Mouse (Mus musculus) ES-E14 (cell line): Measurements from ENCODE around the gene Zfp367.

Experiments used
- CHD2 ChIP-seq: IDR thresholded peaks from 2 replicates; pipeline ENCODE4 v1.6.1; 2014; ENCODE audit warnings: mild to moderate bottlenecking, low read depth, low read length, inconsistent platforms
- HCFC1 ChIP-seq: IDR thresholded peaks from 2 replicates; pipeline ENCODE4 v1.6.1; 2012; ENCODE audit warnings: low read length, inconsistent platforms, borderline replicate concordance; ENCODE audit not compliant: insufficient read depth
- MAFK ChIP-seq: IDR thresholded peaks from 2 replicates; pipeline ENCODE4 v1.6.1; 2014; ENCODE audit warnings: mild to moderate bottlenecking, low read depth, low read length, inconsistent platforms; ENCODE audit not compliant: insufficient read depth
- ZC3H11A ChIP-seq: IDR thresholded peaks from 2 replicates; pipeline ENCODE4 v1.6.1; 2012; ENCODE audit warnings: low read depth, mild to moderate bottlenecking, inconsistent platforms, low read length, borderline replicate concordance
- ZNF384 ChIP-seq: IDR thresholded peaks from 2 replicates; pipeline ENCODE4 v1.6.1; 2012; ENCODE audit warnings: low read depth, low read length, inconsistent platforms

DNA sequence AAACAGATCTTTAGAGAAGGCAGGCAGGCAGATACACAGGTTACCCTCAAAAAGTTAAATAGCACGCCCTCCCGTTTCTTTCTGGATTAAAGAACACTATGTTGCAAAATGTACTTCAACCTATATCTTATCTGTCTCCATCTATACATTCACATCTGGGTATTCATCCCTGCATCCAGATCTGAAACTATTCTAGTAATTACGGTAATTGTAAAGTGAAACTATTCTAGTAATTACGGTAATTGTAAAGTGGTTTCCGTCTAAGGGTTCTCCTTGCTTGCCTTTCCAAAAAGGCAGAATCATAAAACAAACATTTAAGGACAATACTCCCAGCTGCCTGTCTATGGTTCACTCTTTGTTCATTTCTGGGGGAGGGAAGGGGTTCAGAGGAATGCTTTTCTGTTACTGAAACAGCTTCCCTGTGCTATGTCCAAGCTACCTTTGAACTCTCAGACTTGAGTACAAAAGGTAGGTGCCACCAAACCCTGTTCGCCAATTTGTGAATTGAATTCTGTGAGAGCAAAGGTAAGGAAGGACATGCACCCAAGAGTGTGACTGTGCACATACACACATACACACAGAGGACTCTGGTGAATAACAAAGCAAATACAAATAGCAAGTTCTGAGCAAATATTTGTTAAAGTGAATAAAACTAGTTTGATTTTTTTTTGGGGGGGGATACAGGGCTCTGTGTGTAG, 29.4 kb downstream of the Zfp367 start:
- TF ChIP-seq MAFK (no peak), HCFC1 (no peak), CHD2 (no peak), ZNF384 (no peak), ZC3H11A (no peak)
